Mouse (Mus musculus): ENCODE data around the gene Tex13c1. TPM values are rescaled to one million over a fixed set of nuclear protein-coding genes. Genes with fewer than 3 reads are reported as not detected.

The Tex13c1 gene
- total RNA-seq (2021) (not detected), polyA plus RNA-seq (2012; rRNA removed) (not detected in 2 replicates)
- long read RNA-seq: 0 reads

- Histone ChIP-seq H3K27me3 (ENCODE audit: control insufficient read depth, insufficient read depth, low read length) (no peaks in the 10 kb centered on the region), H3K79me2 (replicated peaks; ENCODE audit: control insufficient read depth, insufficient read depth, low read length) (no peaks in the 10 kb centered on the region), H3K36me3 (ENCODE audit: control insufficient read depth, insufficient read depth, low read length) (no peaks in the 10 kb centered on the region), H3K27ac (no peak within 1 kb of the TSS), H3K9ac (ENCODE audit: low read depth, low read length) (no peak within 1 kb of the TSS), H3K4me1 (ENCODE audit: control insufficient read depth, insufficient read depth, low read length) (no peaks in the 10 kb centered on the region), H3K4me3 (no peak within 1 kb of the TSS)
- intact Hi-C loops (cut with DNase I): no loop called here
- 66% methylated on average over 3 of the region's 3 CpGs for WGBS
- DNase-seq: no peak
- TF ChIP-seq CTCF (IDR thresholded peaks at IDR 0.05): no peak
- no peak for TF ChIP-seq POLR2A (IDR thresholded peaks at IDR 0.05; ENCODE audit: insufficient read depth, low read depth, low read length)
- no peak for TF ChIP-seq EP300 (IDR thresholded peaks at IDR 0.05; ENCODE audit: insufficient read depth, low read depth, low read length)
Measured at GRCm38 (mm10) chrX:43590860-43591259, at the start of gene Tex13c1. TSS of gene Tex13c1 (plus strand) at chrX:43591160.

Other genes starting within 250 kb of the Tex13c1 start
- gene Tenm1, start 162.0 kb upstream of the Tex13c1 start, total RNA-seq (2021): under 1 TPM; 0.05 to 0.11 TPM
- gene Tenm1, start 162.0 kb upstream of the Tex13c1 start, polyA plus RNA-seq (2012; rRNA removed): under 0.01 and 0.18 TPM in 2 replicates

Measured in heart, adult 2 months (tissue).